In the genomic region with DNA sequence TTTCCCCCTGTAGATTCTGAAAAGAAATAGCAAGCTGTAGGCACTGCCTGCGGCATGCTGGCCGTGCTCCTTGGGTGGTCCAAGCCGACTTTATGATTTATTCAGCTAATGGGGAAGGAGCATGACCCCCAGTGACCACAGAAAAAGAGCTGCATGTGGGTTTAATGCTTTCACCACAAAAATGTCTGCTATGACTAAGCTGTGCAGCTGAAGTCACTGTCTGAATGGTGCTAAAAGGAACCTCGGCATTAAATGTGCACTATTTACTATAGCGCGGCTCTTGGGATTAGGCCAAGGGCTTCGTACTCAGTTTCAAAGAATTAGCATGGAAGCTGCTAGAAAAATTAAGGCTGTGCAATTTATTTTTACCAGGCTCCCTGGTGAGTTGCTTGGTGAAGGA, we compare ENCODE assay signal across 7 mouse cellular contexts.
A peak's percentile ranks its signal among the peaks of the same experiment; 100 is the strongest.
DNase-seq lines count a peak whose midpoint lies in the region; ATAC-seq and TF ChIP-seq lines count a peak whose summit lies in the region.

No protein-coding gene starts in this region.

- no peak for TF ChIP-seq EP300 in liver, postnatal 0 days (IDR thresholded peaks at IDR 0.05; ENCODE audit: low read depth)

- no peak overlapping the region for H3K4me3 ChIP-seq in lung, embryonic 15.5 days
- H3K4me3 ChIP-seq in intestine, postnatal 0 days (ENCODE audit: low read depth, low read length), result no peak overlapping the region
- H3K4me3 ChIP-seq in liver, postnatal 0 days (ENCODE audit: low read depth, low read length), result no peak overlapping the region

- no peaks in the 10 kb centered on the region for H3K9me3 ChIP-seq in lung, embryonic 15.5 days
- no peaks in the 10 kb centered on the region for H3K9me3 ChIP-seq in intestine, postnatal 0 days (ENCODE audit: control insufficient read depth)
- H3K9me3 ChIP-seq in liver, postnatal 0 days (ENCODE audit: low read length), result no peaks in the 10 kb centered on the region

- no peaks in the 10 kb centered on the region for H3K27me3 ChIP-seq in lung, embryonic 15.5 days
- H3K27me3 ChIP-seq in intestine, postnatal 0 days (replicated peaks; ENCODE audit: control insufficient read depth, insufficient read depth, low read length), result no peaks in the 10 kb centered on the region
- H3K27me3 ChIP-seq in liver, postnatal 0 days (ENCODE audit: insufficient read depth, low read length), result no peaks in the 10 kb centered on the region

- intact Hi-C loops in gastrocnemius, postnatal 14 days (cut with DNase I; ENCODE audit: low total_unique reads), result no loop called here

- DNase-seq in lung, postnatal 25 days (ENCODE audit: low spot score), result no peak
- peak; percentile 22 for DNase-seq in fibroblast of lung, adult 2 months (ENCODE audit: low read depth)
- no peak for DNase-seq in liver, postnatal 0 days
- peak; percentile 21 for DNase-seq in ovary, postnatal 10 days (ENCODE audit: low spot score)
- DNase-seq in gastrocnemius, postnatal 14 days, result no peak

- ATAC-seq in lung, embryonic 15.5 days (ENCODE audit: borderline replicate concordance, extremely low read depth, low FRiP score, low TSS enrichment), result peak; percentile 88
- peak; percentile 25; the same call in 1 of the 2 replicates for ATAC-seq in intestine, postnatal 0 days
- ATAC-seq in liver, postnatal 0 days, result peak; percentile 61

- no peak for TF ChIP-seq CTCF in intestine, postnatal 0 days (IDR thresholded peaks at IDR 0.05; ENCODE audit: low read depth)
- TF ChIP-seq CTCF in liver, postnatal 0 days (IDR thresholded peaks at IDR 0.05; ENCODE audit: low read depth), result no peak

- no peaks in the 10 kb centered on the region for H3K36me3 ChIP-seq in lung, embryonic 15.5 days
- no peaks in the 10 kb centered on the region for H3K36me3 ChIP-seq in intestine, postnatal 0 days (ENCODE audit: control insufficient read depth, insufficient read depth)
- H3K36me3 ChIP-seq in liver, postnatal 0 days (replicated peaks; ENCODE audit: insufficient read depth, low read length), result no peaks in the 10 kb centered on the region

- 5% methylated on average over 7 of the region's 7 CpGs for WGBS in lung, embryonic 15.5 days
- 35% methylated on average over 7 of the region's 7 CpGs for WGBS in intestine, postnatal 0 days
- 17% methylated on average over 7 of the region's 7 CpGs for WGBS in liver, postnatal 0 days (ENCODE audit: insufficient replicate concordance)

- H3K27ac ChIP-seq in lung, embryonic 15.5 days, result peak overlapping the region; percentile 69
- no peak overlapping the region for H3K27ac ChIP-seq in intestine, postnatal 0 days (ENCODE audit: low read depth, low read length)
- H3K27ac ChIP-seq in liver, postnatal 0 days (ENCODE audit: low read depth), result 0 out of 2 replicates have a peak overlapping the region, but pooled peaks have one; percentile 16

- peak overlapping the region; percentile 48 for H3K4me2 ChIP-seq in lung, embryonic 15.5 days
- 0 out of 2 replicates have a peak overlapping the region, but pooled peaks have one; percentile 41 for H3K4me2 ChIP-seq in intestine, postnatal 0 days (replicated peaks; ENCODE audit: low read depth)
- peak overlapping the region; percentile 40 for H3K4me2 ChIP-seq in liver, postnatal 0 days (ENCODE audit: low read depth, low read length)

- H3K9ac ChIP-seq in lung, embryonic 15.5 days, result no peak overlapping the region
- no peak overlapping the region for H3K9ac ChIP-seq in intestine, postnatal 0 days (ENCODE audit: low read depth, low read length)
- no peak overlapping the region for H3K9ac ChIP-seq in liver, postnatal 0 days (replicated peaks)

- peaks cover 41% of the 10 kb centered on the region for H3K4me1 ChIP-seq in lung, embryonic 15.5 days
- H3K4me1 ChIP-seq in intestine, postnatal 0 days (replicated peaks; ENCODE audit: control insufficient read depth, insufficient read depth, low read length), result no peaks in the 10 kb centered on the region
- H3K4me1 ChIP-seq in liver, postnatal 0 days (ENCODE audit: insufficient read depth), result peaks cover 6% of the 10 kb centered on the region; the same call in 1 of the 2 replicates

Comparison
In these comparisons a context has a peak if more than half of its experiments do, and no peak if none do; other contexts are left out.
1. ATAC-seq: peak in every context shown above with its lines; median percentile 88 in lung, embryonic 15.5 days; 61 in liver, postnatal 0 days; 25 in intestine, postnatal 0 days.
2. DNase-seq: peak in fibroblast of lung, adult 2 months (single experiment) and ovary, postnatal 10 days (single experiment); none in lung, postnatal 25 days (single experiment), liver, postnatal 0 days (single experiment) and gastrocnemius, postnatal 14 days (single experiment).
3. Peak in every context shown above with its lines, with median percentiles within 50 percentile points of each other: H3K4me2 ChIP-seq.